Comparison of ENCODE assay signal across 8 mouse cellular contexts in the genomic region with DNA sequence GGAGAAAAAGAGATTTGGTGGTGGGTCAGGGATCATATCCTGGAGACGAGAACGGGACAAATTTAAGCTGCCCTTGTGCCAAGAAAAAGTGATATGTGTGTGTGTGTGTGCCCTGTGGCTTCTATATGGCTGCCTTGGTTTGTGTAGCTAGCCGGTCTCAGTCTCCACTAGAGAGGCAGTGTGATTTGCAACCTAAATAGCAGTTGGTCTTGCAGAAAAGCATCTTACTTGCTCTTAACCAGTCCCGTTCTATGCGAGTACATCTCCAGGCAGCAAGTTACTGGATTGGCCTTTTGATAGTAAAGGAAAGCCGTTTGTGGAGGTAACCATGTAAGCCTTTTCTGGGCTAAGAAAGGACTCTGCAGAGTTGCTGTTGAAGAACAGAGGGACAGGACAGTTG. TPM values are rescaled to one million over a fixed set of nuclear protein-coding genes. Genes with fewer than 3 reads are reported as not detected.
A peak's percentile ranks its signal among the peaks of the same experiment; 100 is the strongest.
DNase-seq lines count a peak whose midpoint lies in the region; ATAC-seq and TF ChIP-seq lines count a peak whose summit lies in the region.

No protein-coding gene starts in this region.

- H3K4me1 ChIP-seq in embryonic facial prominence, embryonic 11.5 days (ENCODE audit: control insufficient read depth, insufficient read depth, low read length): peaks cover 4% of the 10 kb centered on the region; the same call in 1 of the 2 replicates
- 0 out of 2 replicates have a peak, but pooled peaks cover 5% of the 10 kb centered on the region for H3K4me1 ChIP-seq in intestine, postnatal 0 days (replicated peaks; ENCODE audit: control insufficient read depth, insufficient read depth, low read length)
- peaks cover 49% of the 10 kb centered on the region for H3K4me1 ChIP-seq in neural tube, embryonic 15.5 days

- no peak for ATAC-seq in embryonic facial prominence, embryonic 11.5 days (replicated peaks; ENCODE audit: insufficient number of reproducible peaks, low FRiP score, low TSS enrichment, low read depth)
- no peak for ATAC-seq in intestine, postnatal 0 days
- peak; percentile 1; the same call in 1 of the 2 replicates for ATAC-seq in neural tube, embryonic 15.5 days (ENCODE audit: low FRiP score)

- H3K4me3 ChIP-seq in left cerebral cortex, adult 2 months: peak overlapping the region; percentile 98
- peak overlapping the region; percentile 93 for H3K4me3 ChIP-seq in embryonic facial prominence, embryonic 11.5 days (ENCODE audit: low read depth, low read length)
- peak overlapping the region; percentile 91; the same call in 1 of the 2 replicates for H3K4me3 ChIP-seq in intestine, postnatal 0 days (ENCODE audit: low read depth, low read length)
- H3K4me3 ChIP-seq in neural tube, embryonic 15.5 days (replicated peaks): peak overlapping the region; percentile 99

- no peak for DNase-seq in left cerebral cortex, adult 2 months (ENCODE audit: extremely low spot score in 1 of 2, low spot score in 2 of 2)
- DNase-seq in left cerebral cortex, postnatal 10 days (ENCODE audit: extremely low spot score in 1 of 2, low spot score in 2 of 2): no peak
- DNase-seq in embryonic facial prominence, embryonic 11.5 days (ENCODE audit: low spot score): no peak
- no peak for DNase-seq in cerebellum, adult 8-10 months
- no peak for DNase-seq in layer of hippocampus, adult 18-20 months (ENCODE audit: low spot score in 2 of 2)
- no peak for DNase-seq in thymus, postnatal 4 days

- H3K36me3 ChIP-seq in embryonic facial prominence, embryonic 11.5 days (replicated peaks; ENCODE audit: control insufficient read depth, insufficient read depth, low read depth, low read length): no peaks in the 10 kb centered on the region; the same call in 1 of the 2 replicates
- no peaks in the 10 kb centered on the region for H3K36me3 ChIP-seq in intestine, postnatal 0 days (ENCODE audit: control insufficient read depth, insufficient read depth)
- 0 out of 2 replicates have a peak, but pooled peaks cover 2% of the 10 kb centered on the region for H3K36me3 ChIP-seq in neural tube, embryonic 15.5 days

- peak overlapping the region; percentile 89; the same call in 1 of the 2 replicates for H3K9ac ChIP-seq in embryonic facial prominence, embryonic 11.5 days (replicated peaks; ENCODE audit: low read length)
- H3K9ac ChIP-seq in intestine, postnatal 0 days (ENCODE audit: low read depth, low read length): 0 out of 2 replicates have a peak overlapping the region, but pooled peaks have one; percentile 82
- H3K9ac ChIP-seq in neural tube, embryonic 15.5 days (replicated peaks): peak overlapping the region; percentile 96

- WGBS in embryonic facial prominence, embryonic 11.5 days: 10% methylated on average over 6 of the region's 6 CpGs
- 26% methylated on average over 6 of the region's 6 CpGs for WGBS in intestine, postnatal 0 days
- 2% methylated on average over 6 of the region's 6 CpGs for WGBS in neural tube, embryonic 15.5 days

- no peaks in the 10 kb centered on the region for H3K9me3 ChIP-seq in embryonic facial prominence, embryonic 11.5 days (replicated peaks; ENCODE audit: control insufficient read depth, low read length)
- no peaks in the 10 kb centered on the region for H3K9me3 ChIP-seq in intestine, postnatal 0 days (ENCODE audit: control insufficient read depth)
- H3K9me3 ChIP-seq in neural tube, embryonic 15.5 days (replicated peaks): no peaks in the 10 kb centered on the region

- TF ChIP-seq CTCF in left cerebral cortex, adult 2 months (IDR thresholded peaks at IDR 0.05): no peak
- TF ChIP-seq CTCF in intestine, postnatal 0 days (IDR thresholded peaks at IDR 0.05; ENCODE audit: low read depth): no peak

- no peak overlapping the region for H3K27ac ChIP-seq in left cerebral cortex, adult 2 months
- H3K27ac ChIP-seq in embryonic facial prominence, embryonic 11.5 days (replicated peaks; ENCODE audit: low read depth, low read length): no peak overlapping the region
- H3K27ac ChIP-seq in intestine, postnatal 0 days (ENCODE audit: low read depth, low read length): no peak overlapping the region
- H3K27ac ChIP-seq in neural tube, embryonic 15.5 days (replicated peaks): peak overlapping the region; percentile 90

- H3K27me3 ChIP-seq in embryonic facial prominence, embryonic 11.5 days (ENCODE audit: control insufficient read depth, insufficient read depth, low read length): no peaks in the 10 kb centered on the region
- H3K27me3 ChIP-seq in intestine, postnatal 0 days (replicated peaks; ENCODE audit: control insufficient read depth, insufficient read depth, low read length): no peaks in the 10 kb centered on the region
- H3K27me3 ChIP-seq in neural tube, embryonic 15.5 days (replicated peaks): no peaks in the 10 kb centered on the region

- intact Hi-C loops in left cerebral cortex, adult 2 months (cut with DNase I): loop anchor here (1.0 to 5.0 kb wide), 3 partner anchors 66 to 199 kb away; no protein-coding TSS in a partner anchor
- intact Hi-C loops in left cerebral cortex, postnatal 10 days (cut with DNase I): loop anchor here (5.0 kb wide), 2 partner anchors 54 to 69 kb away; no protein-coding TSS in a partner anchor

- peak overlapping the region; percentile 94 for H3K4me2 ChIP-seq in embryonic facial prominence, embryonic 11.5 days (ENCODE audit: low read depth, low read length)
- peak overlapping the region; percentile 93 for H3K4me2 ChIP-seq in intestine, postnatal 0 days (replicated peaks; ENCODE audit: low read depth)
- H3K4me2 ChIP-seq in neural tube, embryonic 15.5 days: peak overlapping the region; percentile 85

RNA-seq across cellular contexts. Expression of a gene that starts 1.7 kb away (rescaled TPM):
- 10 to 100 TPM; 51.1 to 64.8 TPM for total RNA-seq in left cerebral cortex, adult 2 months (2021)
- 10 to 100 TPM; 56.2 to 62.9 TPM for total RNA-seq in left cerebral cortex, postnatal 10 days (2021)
- polyA plus RNA-seq in embryonic facial prominence, embryonic 11.5 days (2014; fragmentation: Nextera tagmentation; extraction: Ambion mirVana): 20.2 and 20.8 TPM in 2 replicates
- 8.7 and 10.0 TPM in 2 replicates for polyA plus RNA-seq in intestine, postnatal 0 days (2015; fragmentation: Nextera tagmentation; extraction: Ambion mirVana)
- 22.3 and 22.7 TPM in 2 replicates for polyA plus RNA-seq in neural tube, embryonic 15.5 days (2015; fragmentation: Nextera tagmentation; extraction: Ambion mirVana)
- 10 to 100 TPM; 72.0 to 73.6 TPM for total RNA-seq in layer of hippocampus, adult 18-20 months (2021)
